16 mouse cellular contexts compared by ENCODE assay signal in genomic region chr14:46616030-46616429, GRCm38 (mm10).
DNase-seq lines count a peak whose midpoint lies in the region; ATAC-seq and TF ChIP-seq lines count a peak whose summit lies in the region.
"Had no signal": no experiment of that assay in that cellular context is flagged by ENCODE, and none has a peak within 500 bp of the region (broad histone marks: within the 10 kb centered on the region; RNA-seq: fewer than 3 reads in every experiment).

No protein-coding gene starts in this region.

- DNase-seq in forebrain, embryonic 10.5 days (ENCODE audit: extremely low spot score, low spot score) = peak; percentile 1
- DNase-seq in forebrain, postnatal 0 days = no peak
- peak; percentile 100 for DNase-seq in liver, adult 2 months (ENCODE audit: extremely low read depth, low read depth, low spot score)
- DNase-seq in liver, postnatal 0 days = peak; percentile 56
- DNase-seq: adrenal gland, postnatal 36 days; cerebellum, adult 2 months; cerebellum, postnatal 10 days; gastrocnemius, postnatal 36 days; heart, adult 18-20 months; heart, postnatal 36 days had no signal

- H3K4me2 ChIP-seq in forebrain, postnatal 0 days (ENCODE audit: low read depth) = no peak overlapping the region
- H3K4me2 ChIP-seq in liver, embryonic 12.5 days = no peak overlapping the region
- H3K4me2 ChIP-seq in liver, postnatal 0 days (ENCODE audit: low read depth, low read length) = no peak overlapping the region
- H3K4me2 ChIP-seq: heart, embryonic 12.5 days; hindbrain, embryonic 15.5 days had no signal

- no peaks in the 10 kb centered on the region for H3K9me3 ChIP-seq in forebrain, embryonic 10.5 days
- no peaks in the 10 kb centered on the region for H3K9me3 ChIP-seq in forebrain, postnatal 0 days (ENCODE audit: low read length)
- no peaks in the 10 kb centered on the region for H3K9me3 ChIP-seq in liver, embryonic 12.5 days (replicated peaks)
- H3K9me3 ChIP-seq in liver, postnatal 0 days (ENCODE audit: low read length) = no peaks in the 10 kb centered on the region
- H3K9me3 ChIP-seq: embryonic facial prominence, embryonic 10.5 days; heart, embryonic 12.5 days; hindbrain, embryonic 15.5 days had no signal

- no peaks in the 10 kb centered on the region for H3K79me3 ChIP-seq in C2C12 (ENCODE audit: low read depth)

- TF ChIP-seq EP300 in liver, postnatal 0 days (IDR thresholded peaks at IDR 0.05; ENCODE audit: low read depth) = peak; percentile 64

- no peak overlapping the region for H3K27ac ChIP-seq in forebrain, embryonic 10.5 days
- no peak overlapping the region for H3K27ac ChIP-seq in forebrain, postnatal 0 days (ENCODE audit: low read depth, low read length)
- H3K27ac ChIP-seq in liver, adult 2 months (replicated peaks; ENCODE audit: insufficient read depth, low read depth, low read length) = no peak overlapping the region; the same call in 1 of the 2 replicates
- no peak overlapping the region for H3K27ac ChIP-seq in liver, embryonic 12.5 days
- no peak overlapping the region for H3K27ac ChIP-seq in liver, postnatal 0 days (ENCODE audit: low read depth)
- H3K27ac ChIP-seq: embryonic facial prominence, embryonic 10.5 days; hindbrain, embryonic 15.5 days had no signal

- TF ChIP-seq POLR2A in liver, adult 2 months (IDR thresholded peaks at IDR 0.05; ENCODE audit: extremely low read depth, insufficient read depth, low read length) = no peak

- H3K79me2 ChIP-seq in liver, adult 2 months (ENCODE audit: control insufficient read depth, insufficient read depth, low read length) = no peaks in the 10 kb centered on the region
- H3K79me2 ChIP-seq in C2C12 (ENCODE audit: control insufficient read depth, insufficient read depth) = no peaks in the 10 kb centered on the region

- H3K4me3 ChIP-seq in forebrain, embryonic 10.5 days = no peak overlapping the region
- no peak overlapping the region for H3K4me3 ChIP-seq in forebrain, postnatal 0 days (ENCODE audit: low read depth, low read length)
- H3K4me3 ChIP-seq in liver, adult 2 months (ENCODE audit: insufficient read depth, low read depth, low read length) = no peak overlapping the region
- H3K4me3 ChIP-seq in liver, embryonic 12.5 days = no peak overlapping the region
- no peak overlapping the region for H3K4me3 ChIP-seq in C2C12 (ENCODE audit: insufficient read depth, poor library complexity, severe bottlenecking)
- no peak overlapping the region for H3K4me3 ChIP-seq in liver, postnatal 0 days (ENCODE audit: low read depth, low read length)
- H3K4me3 ChIP-seq: embryonic facial prominence, embryonic 10.5 days; heart, embryonic 12.5 days; hindbrain, embryonic 15.5 days had no signal

- no peak overlapping the region for H3K9ac ChIP-seq in forebrain, postnatal 0 days
- no peak overlapping the region for H3K9ac ChIP-seq in liver, adult 2 months (ENCODE audit: low read depth, low read length)
- H3K9ac ChIP-seq in liver, embryonic 12.5 days = no peak overlapping the region
- H3K9ac ChIP-seq in liver, postnatal 0 days (replicated peaks) = no peak overlapping the region
- H3K9ac ChIP-seq: heart, embryonic 12.5 days; hindbrain, embryonic 15.5 days had no signal

- no peak for TF ChIP-seq CTCF in forebrain, postnatal 0 days (IDR thresholded peaks at IDR 0.05; ENCODE audit: low read depth)
- TF ChIP-seq CTCF in liver, adult 2 months (IDR thresholded peaks at IDR 0.05; ENCODE audit: low read depth, low read length) = no peak
- no peak for TF ChIP-seq CTCF in C2C12 (IDR thresholded peaks at IDR 0.05; ENCODE audit: control insufficient read depth, insufficient read depth, insufficient read length)
- TF ChIP-seq CTCF in liver, postnatal 0 days (IDR thresholded peaks at IDR 0.05; ENCODE audit: low read depth) = no peak

- no peak overlapping the region for H3ac ChIP-seq in C2C12 (ENCODE audit: control insufficient read depth, insufficient read length, low read depth)

- 87% methylated on average over 9 of the region's 9 CpGs for WGBS in forebrain, embryonic 10.5 days
- 77% methylated on average over 9 of the region's 9 CpGs for whole genome bisulfite sequencing in forebrain, postnatal 0 days
- WGBS in liver, adult 2 months = 21% methylated on average over 9 of the region's 9 CpGs
- WGBS in liver, embryonic 12.5 days (ENCODE audit: insufficient replicate concordance) = 73% methylated on average over 9 of the region's 9 CpGs
- 58% methylated on average over 9 of the region's 9 CpGs for WGBS in liver, postnatal 0 days (ENCODE audit: insufficient replicate concordance)

- no peaks in the 10 kb centered on the region for H3K36me3 ChIP-seq in forebrain, embryonic 10.5 days (replicated peaks)
- H3K36me3 ChIP-seq in forebrain, postnatal 0 days (ENCODE audit: insufficient read depth) = no peaks in the 10 kb centered on the region
- H3K36me3 ChIP-seq in liver, adult 2 months (ENCODE audit: control insufficient read depth, insufficient read depth, low read length) = no peaks in the 10 kb centered on the region
- no peaks in the 10 kb centered on the region for H3K36me3 ChIP-seq in liver, embryonic 12.5 days
- H3K36me3 ChIP-seq in C2C12 (ENCODE audit: control insufficient read depth, insufficient read depth) = no peaks in the 10 kb centered on the region
- no peaks in the 10 kb centered on the region for H3K36me3 ChIP-seq in liver, postnatal 0 days (replicated peaks; ENCODE audit: insufficient read depth, low read length)
- H3K36me3 ChIP-seq: embryonic facial prominence, embryonic 10.5 days; heart, embryonic 12.5 days; hindbrain, embryonic 15.5 days had no signal

- no peaks in the 10 kb centered on the region for H3K4me1 ChIP-seq in forebrain, embryonic 10.5 days
- H3K4me1 ChIP-seq in forebrain, postnatal 0 days (ENCODE audit: insufficient read depth) = no peaks in the 10 kb centered on the region
- H3K4me1 ChIP-seq in liver, adult 2 months (ENCODE audit: control insufficient read depth, insufficient read depth, low read length) = peaks cover 18% of the 10 kb centered on the region
- H3K4me1 ChIP-seq in liver, embryonic 12.5 days = peaks cover 11% of the 10 kb centered on the region
- 0 out of 2 replicates have a peak, but pooled peaks cover 5% of the 10 kb centered on the region for H3K4me1 ChIP-seq in liver, postnatal 0 days (ENCODE audit: insufficient read depth)
- H3K4me1 ChIP-seq: hindbrain, embryonic 15.5 days had no signal

- peaks cover 28% of the 10 kb centered on the region for H3K27me3 ChIP-seq in forebrain, embryonic 10.5 days (ENCODE audit: poor library complexity, severe bottlenecking)
- no peaks in the 10 kb centered on the region for H3K27me3 ChIP-seq in forebrain, postnatal 0 days (ENCODE audit: insufficient read depth, low read length)
- H3K27me3 ChIP-seq in liver, adult 2 months (ENCODE audit: control insufficient read depth, insufficient read depth, low read length) = no peaks in the 10 kb centered on the region
- no peaks in the 10 kb centered on the region; the same call in 1 of the 2 replicates for H3K27me3 ChIP-seq in liver, embryonic 12.5 days (replicated peaks)
- no peaks in the 10 kb centered on the region for H3K27me3 ChIP-seq in C2C12 (ENCODE audit: control insufficient read depth, insufficient read depth, insufficient read length)
- H3K27me3 ChIP-seq in liver, postnatal 0 days (ENCODE audit: insufficient read depth, low read length) = no peaks in the 10 kb centered on the region
- H3K27me3 ChIP-seq: heart, embryonic 12.5 days; hindbrain, embryonic 15.5 days had no signal

- ATAC-seq in forebrain, postnatal 0 days = no peak
- ATAC-seq in liver, embryonic 12.5 days = no peak
- ATAC-seq in liver, postnatal 0 days = peak; percentile 86
- ATAC-seq: forebrain, embryonic 14.5 days had no signal

TF ChIP-seq in C2C12, 6 proteins besides CTCF, POLR2A, EP300 and RAD21:
- TF ChIP-seq CEBPB (IDR thresholded peaks at IDR 0.05; ENCODE audit: low read depth) (peak; percentile 37), MYOD1 (IDR thresholded peaks at IDR 0.05; ENCODE audit: control insufficient read depth, insufficient read length, low read depth) (no peak)
TF ChIP-seq in C2C12: peak in this region for 1.
